Mouse (Mus musculus): ENCODE data around the gene Ercc6.

Ercc6 gene

GRCm38 (mm10) chr14:32513336-32514032 is at the start of gene Ercc6:
Ercc6 (plus strand) TSS chr14:32513521.
- peak; percentile 95 to 97 for DNase-seq (ENCODE audit: inconsistent age in 2 of 2, low spot score in 1 of 2)

DNA sequence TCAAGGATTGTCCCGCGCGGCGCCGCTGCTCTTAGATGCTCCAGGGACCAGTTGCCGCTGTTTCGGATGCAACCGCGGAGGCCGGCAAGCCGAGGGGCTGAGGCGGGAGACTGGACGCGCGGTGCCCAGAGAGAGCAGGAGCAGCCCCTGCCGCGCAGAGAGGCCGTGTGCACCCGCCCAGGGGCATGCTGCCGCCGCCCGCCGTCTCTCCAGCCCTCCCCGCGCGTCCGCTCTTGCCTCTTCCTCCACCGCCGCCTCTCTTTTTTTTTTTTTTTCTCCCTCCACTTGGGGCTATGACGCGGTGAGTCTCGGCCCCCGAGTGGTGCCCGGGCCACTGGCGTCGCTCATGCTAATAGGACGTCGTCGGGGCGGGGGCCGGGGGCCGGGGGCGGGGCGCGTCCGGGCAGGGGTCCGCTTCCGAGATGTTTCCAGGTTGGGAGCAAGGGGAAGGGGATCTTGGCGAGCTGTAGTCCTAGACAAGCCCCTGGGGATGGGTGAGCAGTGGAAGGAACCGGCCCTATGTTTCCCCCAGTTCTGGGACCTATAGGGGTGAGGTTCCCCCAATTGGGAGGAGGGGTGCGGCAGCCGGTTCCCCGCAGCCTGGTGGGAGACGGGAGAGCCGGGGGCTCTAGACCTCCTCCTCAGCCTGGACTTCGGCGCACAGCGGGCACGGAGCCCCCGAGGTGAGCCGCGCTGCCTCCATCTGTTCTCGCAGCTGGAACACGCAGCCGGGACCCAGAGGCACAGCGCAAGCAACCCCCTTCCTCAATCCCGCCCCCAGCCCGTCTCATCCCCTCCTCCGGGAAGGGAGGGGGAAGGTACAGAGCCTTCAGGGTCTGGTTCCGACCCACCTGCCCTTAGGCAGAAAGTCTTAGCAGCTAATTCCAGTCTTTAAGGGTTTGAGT is 48.5 kb upstream of the Ercc6 start, which contains the start of gene Slc18a3:
Gene Slc18a3, minus strand, starts transcription at position 250 of the 905 bp plus-strand sequence.
- no peak for DNase-seq (ENCODE audit: inconsistent age in 2 of 2, low spot score in 1 of 2)

DNA sequence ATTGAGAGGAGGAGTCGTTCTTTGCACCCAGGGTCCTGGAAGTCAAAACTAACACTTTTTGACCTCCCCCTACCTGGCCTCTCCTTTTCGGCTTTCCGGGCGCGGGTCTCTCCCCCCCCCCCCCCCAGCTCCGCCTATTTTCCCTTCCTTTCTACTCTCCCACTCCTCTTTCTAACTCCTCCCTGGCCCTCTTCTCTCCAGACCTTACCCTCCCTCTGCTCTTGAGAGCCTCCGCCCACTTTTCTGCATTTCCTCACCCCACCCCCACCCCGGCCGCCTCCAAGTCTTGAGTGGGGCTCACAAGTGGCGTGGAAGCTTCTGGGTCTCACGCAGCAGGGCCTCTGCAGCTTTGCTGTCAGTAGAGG is 47.8 kb upstream of the Ercc6 start:
- DNase-seq (ENCODE audit: inconsistent age in 2 of 2, low spot score in 1 of 2): no peak

DNA sequence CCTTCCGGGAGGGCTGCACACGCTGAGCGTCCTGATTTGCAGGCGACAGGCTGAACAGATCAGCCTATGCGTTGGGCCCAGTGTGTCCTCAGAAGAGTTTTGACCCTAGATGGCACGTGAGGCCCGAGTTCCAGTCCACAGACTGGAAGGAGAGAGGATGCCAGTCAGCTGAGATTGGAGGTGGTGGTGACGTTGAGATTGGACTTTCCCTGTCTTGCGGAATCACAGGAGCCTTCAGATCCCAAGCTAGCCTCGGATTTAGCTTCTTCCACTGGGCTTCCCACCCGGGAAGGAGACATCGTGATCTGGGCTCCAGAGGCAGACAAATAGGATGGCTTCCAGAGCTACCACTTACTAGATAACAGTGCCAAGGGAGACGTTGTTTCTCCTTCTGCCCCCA is 47.4 kb upstream of the Ercc6 start, which contains the start of gene Chat:
Gene Chat, minus strand, starts transcription at position 101 of the 400 bp plus-strand sequence.
- no peak for DNase-seq (ENCODE audit: inconsistent age in 2 of 2, low spot score in 1 of 2)

GRCm38 (mm10) chr14:32467606-32468005 is 45.7 kb upstream of the Ercc6 start:
- DNase-seq (ENCODE audit: inconsistent age in 2 of 2, low spot score in 1 of 2): peak; percentile 28 to 85

GRCm38 (mm10) chr14:32472996-32473395 is 40.3 kb upstream of the Ercc6 start:
- DNase-seq (ENCODE audit: inconsistent age in 2 of 2, low spot score in 1 of 2): peak; percentile 55 to 86

DNA sequence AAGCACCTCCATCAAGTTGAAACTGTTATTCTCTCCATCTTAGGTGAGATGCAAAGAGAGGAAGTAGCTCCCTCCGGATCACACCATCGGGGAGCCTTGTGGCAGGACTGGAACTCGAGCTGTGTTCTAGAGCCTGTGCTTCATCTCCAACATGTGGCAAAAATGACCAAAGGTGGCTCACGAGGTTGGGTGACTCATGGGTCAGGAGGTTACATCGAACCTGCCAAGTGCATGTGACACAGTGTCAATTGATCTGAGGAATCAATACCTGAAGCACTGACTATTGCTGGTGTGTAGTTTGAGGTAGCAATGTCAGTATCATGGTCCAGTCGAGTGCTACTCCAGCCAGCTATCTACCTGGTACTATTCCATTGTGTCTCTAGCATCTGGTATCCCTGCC is 36.8 kb upstream of the Ercc6 start:
- DNase-seq (ENCODE audit: inconsistent age in 2 of 2, low spot score in 1 of 2): no peak

DNA sequence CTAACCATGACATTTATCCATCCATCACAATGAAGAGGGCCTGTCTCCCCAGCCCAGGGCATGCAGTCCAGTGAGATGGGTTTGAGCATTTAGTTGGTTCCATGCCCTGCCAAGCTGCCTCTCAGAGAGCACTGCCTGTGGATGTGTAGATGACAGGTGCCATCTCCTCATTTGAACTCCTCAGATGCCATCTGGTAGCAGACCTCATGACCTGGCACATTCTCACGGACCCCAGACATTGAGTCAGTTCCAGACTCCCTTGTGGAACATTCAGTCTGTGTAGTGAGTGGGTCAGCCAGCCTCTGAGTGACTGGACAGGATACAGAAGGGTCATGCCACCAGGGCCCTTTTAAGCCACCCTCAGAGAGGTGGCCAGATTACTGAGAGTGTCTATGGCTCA is 35.7 kb upstream of the Ercc6 start:
- DNase-seq (ENCODE audit: inconsistent age in 2 of 2, low spot score in 1 of 2): no peak

DNA sequence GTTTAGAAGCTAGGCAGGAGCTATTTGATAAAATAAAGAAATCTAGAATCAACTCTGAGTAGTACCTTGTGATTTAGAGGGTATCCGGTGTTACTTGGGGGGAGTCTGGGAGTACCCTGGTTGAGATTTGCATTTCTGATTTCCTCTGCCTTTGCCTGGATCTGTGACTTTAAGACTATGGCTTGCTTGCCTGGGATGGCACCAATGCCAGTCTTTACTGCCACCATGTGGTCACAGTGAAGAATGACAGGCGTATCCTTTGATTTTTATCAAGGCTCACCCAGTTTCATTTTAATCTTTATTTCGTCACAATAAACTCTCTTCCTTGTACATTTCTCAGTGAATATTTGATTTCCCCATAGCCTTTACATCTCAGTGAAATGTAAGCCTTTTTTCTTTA is 31.3 kb upstream of the Ercc6 start:
- DNase-seq (ENCODE audit: inconsistent age in 2 of 2, low spot score in 1 of 2): peak in 1 of 2 experiments; percentile 47

- DNase-seq (ENCODE audit: inconsistent age in 2 of 2, low spot score in 1 of 2): peak in 1 of 2 experiments; percentile 56
Measured at GRCm38 (mm10) chr14:32492521-32492920, 20.8 kb upstream of the Ercc6 start.

DNA sequence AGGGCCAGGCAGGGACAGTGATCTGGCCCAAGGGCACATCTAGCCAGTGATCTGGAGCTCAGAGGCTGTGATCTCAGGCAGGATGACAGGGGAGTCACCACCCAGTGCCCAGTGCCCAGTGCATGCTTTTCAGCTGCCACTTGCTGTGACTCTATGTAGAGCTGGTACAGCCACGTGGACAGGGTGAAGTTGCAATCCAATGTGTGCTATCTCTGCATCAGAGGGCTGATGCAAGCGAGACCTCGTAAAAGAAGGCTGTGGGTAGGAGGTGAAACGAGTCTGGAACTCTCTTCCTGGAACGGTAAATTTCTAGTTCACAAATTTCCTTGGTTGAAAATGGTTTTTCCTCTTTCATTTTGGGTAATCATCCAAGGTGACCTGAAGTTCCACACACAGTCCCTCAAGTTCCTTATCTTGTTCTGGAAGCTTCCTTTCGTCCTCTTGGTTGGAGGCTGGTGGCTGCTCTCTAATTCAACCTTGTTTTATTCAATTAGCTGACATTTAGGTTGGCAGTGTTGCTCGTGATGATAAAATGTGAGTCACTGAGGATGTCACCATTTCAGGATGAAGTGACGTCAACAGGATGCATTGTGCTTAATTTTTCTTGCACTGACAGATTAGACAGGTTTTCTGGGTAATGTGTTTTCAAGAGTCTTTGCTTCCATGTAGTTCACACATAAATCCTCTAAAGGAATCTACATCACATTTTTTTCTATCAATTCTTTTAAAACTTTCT is 17.0 kb upstream of the Ercc6 start:
- peak in 1 of 2 experiments; percentile 51 for DNase-seq (ENCODE audit: inconsistent age in 2 of 2, low spot score in 1 of 2)

- no peak for DNase-seq (ENCODE audit: inconsistent age in 2 of 2, low spot score in 1 of 2)
Measured at GRCm38 (mm10) chr14:32501303-32501702, 12.0 kb upstream of the Ercc6 start.

DNA sequence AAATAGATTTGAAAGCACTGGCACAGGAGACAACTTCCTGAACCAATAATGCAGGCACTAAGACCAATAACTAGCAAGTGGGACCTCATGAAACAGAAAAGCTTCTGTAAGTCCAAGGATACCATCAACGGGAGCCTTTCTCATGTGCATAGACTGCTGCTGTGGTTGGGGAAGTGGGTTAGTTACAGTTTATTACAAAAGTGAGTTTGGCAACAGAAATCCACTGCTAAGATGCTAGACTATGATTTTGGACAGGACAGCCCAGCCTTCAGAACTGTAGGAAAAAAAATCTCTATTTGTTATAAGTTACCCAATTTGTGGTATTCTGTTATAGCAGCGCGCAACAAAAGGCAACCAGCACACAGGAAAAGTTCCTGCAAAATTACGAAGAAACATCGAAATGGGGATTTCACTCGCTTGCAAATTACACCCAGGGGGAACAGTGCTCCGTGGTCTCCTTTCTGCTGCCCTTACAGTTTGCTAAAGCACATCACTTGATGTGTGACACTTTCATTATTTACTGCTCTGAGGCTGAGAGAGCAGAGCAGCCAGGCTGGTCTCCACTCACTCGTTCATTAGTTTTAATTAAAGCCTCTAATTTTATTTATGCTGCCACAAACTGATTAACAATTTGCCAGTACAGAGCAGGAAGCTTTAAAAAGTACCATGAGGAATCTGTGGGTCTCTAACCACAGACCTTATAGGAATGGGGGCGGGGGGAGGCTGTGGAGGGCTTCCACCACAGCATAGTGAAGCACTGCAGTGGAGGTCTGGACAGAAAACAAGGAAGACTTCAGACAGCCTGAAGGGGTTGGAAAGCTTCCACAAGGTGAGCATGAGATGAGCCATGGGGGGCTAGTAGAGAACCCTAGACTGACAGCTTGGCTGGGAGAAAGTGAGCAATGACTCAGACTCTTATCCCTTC is 10.3 kb upstream of the Ercc6 start:
- no peak for DNase-seq (ENCODE audit: inconsistent age in 2 of 2, low spot score in 1 of 2)

DNA sequence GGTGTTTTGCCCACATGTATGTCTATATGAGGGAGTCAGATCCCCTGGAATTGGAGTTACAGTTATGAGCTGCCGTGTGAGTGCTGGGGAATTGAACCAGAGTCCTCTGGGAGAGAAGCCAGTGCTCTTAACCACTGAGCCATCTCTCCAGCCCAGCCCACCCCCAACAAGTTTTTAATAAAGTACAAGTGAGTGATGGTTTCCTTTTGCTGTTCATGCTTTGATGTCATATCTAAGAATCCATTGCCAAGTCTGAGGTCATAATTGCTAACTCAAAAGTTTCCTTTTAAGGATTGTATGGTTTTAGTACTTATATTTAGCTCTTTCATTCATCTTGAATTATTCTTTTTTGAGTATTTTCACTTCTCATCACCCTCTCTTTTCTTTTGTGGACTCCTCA is 9.4 kb upstream of the Ercc6 start:
- DNase-seq (ENCODE audit: inconsistent age in 2 of 2, low spot score in 1 of 2): no peak

GRCm38 (mm10) chr14:32506329-32506728 is 7.0 kb upstream of the Ercc6 start:
- no peak for DNase-seq (ENCODE audit: inconsistent age in 2 of 2, low spot score in 1 of 2)

GRCm38 (mm10) chr14:32507216-32507615 is 6.1 kb upstream of the Ercc6 start:
- DNase-seq (ENCODE audit: inconsistent age in 2 of 2, low spot score in 1 of 2): peak; percentile 49

DNA sequence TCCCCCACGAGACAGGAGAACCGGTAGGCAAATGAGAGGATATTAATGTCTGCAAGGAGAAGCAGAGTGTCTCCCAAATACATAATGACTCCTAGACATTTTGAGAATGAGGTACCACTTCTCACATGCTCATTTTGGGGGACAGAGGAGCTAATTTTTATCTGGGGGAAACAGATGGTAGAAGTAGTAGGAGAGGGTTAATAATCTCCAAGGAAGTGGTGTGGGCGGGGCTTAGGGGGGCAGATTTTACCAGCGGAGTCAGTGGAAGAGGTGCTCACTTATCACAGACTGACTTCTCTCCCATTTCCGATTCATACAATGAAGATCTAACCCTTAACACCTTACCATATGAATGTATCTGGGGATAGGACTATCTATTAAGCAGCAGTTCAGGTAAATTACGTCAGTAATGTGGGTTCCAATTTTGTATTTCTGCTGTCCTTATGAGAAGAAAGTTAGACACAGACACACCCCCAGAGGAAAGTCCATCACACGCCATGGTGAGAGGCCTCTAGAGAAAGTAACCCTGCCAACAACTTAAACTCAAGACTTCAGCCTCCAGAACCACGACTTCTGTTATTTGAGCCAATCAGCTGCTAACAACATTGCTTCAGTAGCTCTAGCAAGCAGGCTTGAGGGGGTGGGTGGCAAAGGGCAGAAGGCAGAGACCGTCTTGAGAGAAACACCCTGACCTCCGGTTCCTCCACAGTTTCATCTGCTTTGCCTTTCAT is 5.1 kb upstream of the Ercc6 start:
- no peak for DNase-seq (ENCODE audit: inconsistent age in 2 of 2, low spot score in 1 of 2)

DNA sequence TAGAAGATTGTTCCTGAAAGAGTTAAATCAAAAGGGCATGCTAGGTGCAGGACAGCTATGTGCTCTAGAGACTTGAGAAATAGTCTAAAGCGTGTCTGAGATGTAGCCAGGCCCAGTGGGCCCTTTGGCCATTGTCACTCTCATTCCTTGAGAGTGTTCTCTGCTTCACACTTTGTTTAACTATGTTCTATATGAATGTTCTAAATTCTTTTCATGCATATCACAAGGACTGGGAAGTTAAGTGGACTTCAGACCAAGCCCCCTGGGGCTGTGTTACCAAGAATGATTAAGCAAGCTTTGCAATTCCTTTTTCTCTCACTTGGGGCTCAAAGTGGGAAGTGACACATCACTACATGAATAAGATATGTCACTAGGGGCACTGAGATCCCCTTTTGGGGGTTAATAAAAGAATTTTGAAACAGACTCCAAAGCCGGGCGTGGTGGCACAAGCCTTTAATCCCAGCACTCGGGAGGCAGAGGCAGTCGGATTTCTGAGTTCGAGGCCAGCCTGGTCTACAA is 3.8 kb upstream of the Ercc6 start:
- DNase-seq (ENCODE audit: inconsistent age in 2 of 2, low spot score in 1 of 2): no peak

DNA sequence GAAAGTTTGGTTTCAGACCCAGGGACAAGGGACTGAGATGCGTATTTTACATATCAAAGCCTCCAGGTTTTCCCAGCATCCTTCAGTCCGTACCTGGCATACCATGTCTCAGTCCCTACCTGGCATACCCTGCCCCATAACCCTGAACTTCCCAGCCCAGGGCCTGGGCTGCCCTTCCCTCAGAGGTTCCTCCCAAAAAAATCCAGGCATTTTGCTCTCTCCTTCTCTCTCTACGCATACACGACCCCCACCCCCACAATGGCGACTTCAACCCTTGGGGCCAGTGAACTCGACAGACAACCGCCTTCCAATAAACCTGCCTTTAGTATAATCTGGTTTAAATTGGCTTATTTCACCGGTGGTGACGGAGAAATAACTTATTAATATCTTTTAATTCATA is 409 bp upstream of the Ercc6 start:
- DNase-seq (ENCODE audit: inconsistent age in 2 of 2, low spot score in 1 of 2): peak in 1 of 2 experiments; percentile 30
